Mouse (Mus musculus) small intestine, adult 2 months (tissue): ENCODE results near the gene Clps.

Experiments
- CTCF ChIP-seq: fragments of 200-500 bp; IDR thresholded peaks from 2 replicates; pipeline ENCODE4 v1.5.1; 2012; ENCODE audit warnings: low read depth, mild to moderate bottlenecking, control low read depth, inconsistent platforms, low read length, moderate library complexity, mixed read lengths; ENCODE audit not compliant: insufficient replicate concordance, insufficient read length; ENCODE audit errors: extremely low read depth
- POLR2A ChIP-seq: fragments of 200-500 bp; IDR thresholded peaks from 2 replicates; pipeline ENCODE4 v1.6.1; 2012; ENCODE audit warnings: low read depth, mild to moderate bottlenecking, control low read depth, inconsistent platforms, low read length, moderate library complexity

- no peak for TF ChIP-seq POLR2A
- no peak for TF ChIP-seq CTCF
These were observed 28.0 kb upstream of the Clps start for GRCm38 (mm10) chr17:28588591-28588990.
